Comparison of ENCODE assay signal across 11 mouse cellular contexts in genomic region chr4:131821161-131821731, GRCm38 (mm10). TPM values are rescaled to one million over a fixed set of nuclear protein-coding genes. Genes with fewer than 3 reads are reported as not detected.
DNase-seq lines count a peak whose midpoint lies in the region; ATAC-seq lines count a peak whose summit lies in the region.
"Had no signal": no experiment of that assay in that cellular context is flagged by ENCODE, and none has a peak within 500 bp of the region (broad histone marks: within the 10 kb centered on the region; RNA-seq: fewer than 3 reads in every experiment).

No protein-coding gene starts in this region.

- H3K4me1 ChIP-seq in midbrain, embryonic 11.5 days (ENCODE audit: control insufficient read depth, insufficient read depth, low read length): peaks cover 19% of the 10 kb centered on the region
- H3K4me1 ChIP-seq in liver, embryonic 12.5 days: peaks cover 30% of the 10 kb centered on the region
- H3K4me1 ChIP-seq: heart, embryonic 15.5 days had no signal

- H3K27me3 ChIP-seq in midbrain, embryonic 11.5 days (ENCODE audit: control insufficient read depth, insufficient read depth, low read length): no peaks in the 10 kb centered on the region
- peaks cover 51% of the 10 kb centered on the region for H3K27me3 ChIP-seq in liver, embryonic 12.5 days (replicated peaks)

- DNase-seq in left cerebral cortex, adult 18-20 months (ENCODE audit: low spot score in 2 of 2): peak; percentile 54 to 69
- no peak for DNase-seq in left cerebral cortex, postnatal 10 days (ENCODE audit: extremely low spot score in 1 of 2, low spot score in 2 of 2)
- peak; percentile 49 to 67 for DNase-seq in frontal cortex, adult 2 months (ENCODE audit: extremely low spot score in 1 of 2, low spot score in 1 of 2)
- peak; percentile 92 for DNase-seq in midbrain, embryonic 11.5 days (ENCODE audit: low spot score, missing footprints)
- peak; percentile 78 for DNase-seq in telencephalon, adult 2 months (ENCODE audit: low read depth, low spot score)
- no peak for DNase-seq in cerebellum, adult 8-10 months
- no peak for DNase-seq in cerebellum, postnatal 36 days

- WGBS in midbrain, embryonic 11.5 days: 17% methylated on average over 16 of the region's 16 CpGs
- 49% methylated on average over 16 of the region's 16 CpGs for WGBS in liver, embryonic 12.5 days (ENCODE audit: insufficient replicate concordance)

- H3K4me3 ChIP-seq in midbrain, embryonic 11.5 days (ENCODE audit: low read depth, low read length): no peak overlapping the region
- H3K4me3 ChIP-seq in liver, embryonic 12.5 days: no peak overlapping the region
- H3K4me3 ChIP-seq: heart, embryonic 15.5 days had no signal

- H3K4me2 ChIP-seq in midbrain, embryonic 11.5 days: peak overlapping the region; percentile 33
- H3K4me2 ChIP-seq in liver, embryonic 12.5 days: no peak overlapping the region
- H3K4me2 ChIP-seq: heart, embryonic 15.5 days had no signal

- H3K9ac ChIP-seq in midbrain, embryonic 11.5 days (ENCODE audit: low read length): no peak overlapping the region
- H3K9ac ChIP-seq in liver, embryonic 12.5 days: no peak overlapping the region
- H3K9ac ChIP-seq: heart, embryonic 15.5 days had no signal

- ATAC-seq in midbrain, embryonic 11.5 days (ENCODE audit: low FRiP score): peak; percentile 62
- ATAC-seq in liver, embryonic 12.5 days: no peak

- intact Hi-C loops in left cerebral cortex, postnatal 10 days (cut with DNase I): no loop called here

- no peak overlapping the region for H3K27ac ChIP-seq in midbrain, embryonic 11.5 days (ENCODE audit: low read depth, low read length)
- H3K27ac ChIP-seq in liver, embryonic 12.5 days: no peak overlapping the region
- H3K27ac ChIP-seq: heart, embryonic 15.5 days; kidney, postnatal 0 days; macrophage had no signal

- no peaks in the 10 kb centered on the region for H3K9me3 ChIP-seq in midbrain, embryonic 11.5 days (ENCODE audit: control insufficient read depth, low read length)
- H3K9me3 ChIP-seq in liver, embryonic 12.5 days (replicated peaks): no peaks in the 10 kb centered on the region
- H3K9me3 ChIP-seq: heart, embryonic 15.5 days had no signal

- no peaks in the 10 kb centered on the region for H3K36me3 ChIP-seq in midbrain, embryonic 11.5 days (ENCODE audit: control insufficient read depth, insufficient read depth, low read length)
- no peaks in the 10 kb centered on the region for H3K36me3 ChIP-seq in liver, embryonic 12.5 days
- H3K36me3 ChIP-seq: heart, embryonic 15.5 days had no signal

RNA-seq across cellular contexts. Expression of gene Ptpru, which starts 16.8 kb away (rescaled TPM):
- total RNA-seq in left cerebral cortex, adult 18-20 months (2021): 10 to 100 TPM; 33.2 to 47.6 TPM
- total RNA-seq in left cerebral cortex, postnatal 10 days (2021): 10 to 100 TPM; 81.6 to 89.3 TPM
- polyA plus RNA-seq in frontal cortex, adult 2 months (2012; rRNA removed): 38.9 and 39.6 TPM in 2 replicates
- polyA plus RNA-seq in midbrain, embryonic 11.5 days (2014; fragmentation: Nextera tagmentation; extraction: Ambion mirVana): 9.6 and 11.4 TPM in 2 replicates
- polyA plus RNA-seq in liver, embryonic 12.5 days (2016; fragmentation: Nextera tagmentation; extraction: Ambion mirVana): 2.7 and 2.8 TPM in 2 replicates

RNA-seq across cellular contexts. Expression of gene Mecr, which starts 22.0 kb away (rescaled TPM):
- 10 to 100 TPM; 28.9 to 31.7 TPM for total RNA-seq in left cerebral cortex, adult 18-20 months (2021)
- total RNA-seq in left cerebral cortex, postnatal 10 days (2021): 10 to 100 TPM; 37.2 to 37.9 TPM
- 44.5 and 54.4 TPM in 2 replicates for polyA plus RNA-seq in frontal cortex, adult 2 months (2012; rRNA removed)
- 39.8 and 40.3 TPM in 2 replicates for polyA plus RNA-seq in midbrain, embryonic 11.5 days (2014; fragmentation: Nextera tagmentation; extraction: Ambion mirVana)
- polyA plus RNA-seq in liver, embryonic 12.5 days (2016; fragmentation: Nextera tagmentation; extraction: Ambion mirVana): 44.4 and 49.4 TPM in 2 replicates

RNA-seq across cellular contexts. Expression of gene Srsf4, which starts 52.2 kb away (rescaled TPM):
- total RNA-seq in left cerebral cortex, adult 18-20 months (2021): 10 to 100 TPM; 67.1 to 68.0 TPM
- total RNA-seq in left cerebral cortex, postnatal 10 days (2021): 10 to 100 TPM; 73.4 to 74.0 TPM
- 86.3 and 89.5 TPM in 2 replicates for polyA plus RNA-seq in frontal cortex, adult 2 months (2012; rRNA removed)
- 144 and 157 TPM in 2 replicates for polyA plus RNA-seq in midbrain, embryonic 11.5 days (2014; fragmentation: Nextera tagmentation; extraction: Ambion mirVana)
- polyA plus RNA-seq in liver, embryonic 12.5 days (2016; fragmentation: Nextera tagmentation; extraction: Ambion mirVana): 94.9 and 97.5 TPM in 2 replicates

Comparison
In these comparisons a context has a peak if more than half of its experiments do, and no peak if none do; other contexts are left out.
1. DNase-seq: peak in left cerebral cortex, adult 18-20 months (2 of 2), frontal cortex, adult 2 months (2 of 2), midbrain, embryonic 11.5 days (single experiment) and telencephalon, adult 2 months (single experiment); none in left cerebral cortex, postnatal 10 days (0 of 2), cerebellum, adult 8-10 months (single experiment) and cerebellum, postnatal 36 days (0 of 2).